Mouse (Mus musculus) heart, postnatal 4 days (tissue): Measurements from ENCODE around the gene Nploc4. TPM values are rescaled to one million over a fixed set of nuclear protein-coding genes. Genes with fewer than 3 reads are reported as not detected.

Experiments used
- DNase-seq: peaks from one replicate; pipeline ENCODE4 v3.0.0; 2021
- total RNA-seq, 2 experiments: library from RNA; stranded (reverse); gene quantifications; 2 replicates each; pipeline ENCODE4 v1.2.3; 2021

The Nploc4 gene
- 10 to 100 TPM; 63.3 to 63.8 TPM for total RNA-seq

DNA sequence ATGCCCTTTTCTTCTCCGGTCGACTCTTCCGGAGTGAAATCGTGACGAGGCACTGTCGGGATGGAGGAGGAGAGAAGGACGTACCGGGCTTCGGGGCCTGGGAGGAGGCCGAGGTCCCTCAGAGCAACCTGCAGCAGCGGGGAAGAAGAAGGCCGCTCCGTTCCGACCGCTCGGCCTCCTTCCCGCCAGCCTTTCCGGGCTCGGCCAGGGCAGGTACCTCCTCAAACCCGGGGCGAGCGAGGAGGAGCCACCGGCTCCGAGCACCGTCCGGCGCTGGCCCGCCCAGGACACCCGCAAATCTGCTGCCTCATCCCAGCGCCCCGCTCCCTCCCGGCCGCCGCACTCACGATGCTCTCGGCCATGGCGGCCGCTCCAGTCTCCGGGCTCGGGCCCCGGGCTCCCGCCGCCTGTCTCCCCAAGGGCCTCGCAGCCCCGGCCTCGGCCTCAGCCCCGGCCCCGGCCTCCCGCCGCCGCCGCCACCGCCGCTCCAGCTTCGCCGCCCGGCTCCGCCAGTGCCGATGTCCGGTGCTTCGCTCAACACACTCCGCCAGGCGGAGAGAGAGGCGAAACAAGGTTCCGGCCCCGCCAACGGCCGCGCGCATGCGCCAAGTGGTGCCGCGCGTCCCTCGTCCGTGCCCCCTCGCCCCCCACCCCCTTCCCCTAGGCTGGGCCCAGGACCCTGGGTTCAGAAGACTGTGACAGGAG is at the start of gene Nploc4:
Gene Nploc4 (minus strand): TSS at position 557 of the 705 bp plus-strand sequence.
- peak; percentile 95 for DNase-seq

DNA sequence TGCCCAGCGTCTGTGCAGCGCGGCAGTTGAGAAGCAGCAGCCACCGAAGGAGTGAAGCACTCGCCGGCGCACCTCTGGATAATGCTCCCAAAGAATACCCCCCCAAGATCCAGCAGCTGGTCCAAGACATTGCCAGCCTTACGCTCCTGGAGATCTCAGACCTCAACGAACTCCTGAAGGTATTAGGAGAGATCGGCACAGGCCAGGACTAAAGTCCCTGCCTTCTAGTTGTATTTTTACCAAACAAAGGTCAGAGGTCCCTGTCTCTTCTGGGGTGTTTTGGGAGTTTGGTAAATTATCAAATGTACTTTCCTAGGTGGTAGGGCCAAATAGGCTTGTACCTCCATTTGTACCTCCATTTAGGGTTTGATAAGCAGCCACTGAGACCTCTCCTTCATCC is 47.7 kb upstream of the Nploc4 start:
- no peak for DNase-seq

DNA sequence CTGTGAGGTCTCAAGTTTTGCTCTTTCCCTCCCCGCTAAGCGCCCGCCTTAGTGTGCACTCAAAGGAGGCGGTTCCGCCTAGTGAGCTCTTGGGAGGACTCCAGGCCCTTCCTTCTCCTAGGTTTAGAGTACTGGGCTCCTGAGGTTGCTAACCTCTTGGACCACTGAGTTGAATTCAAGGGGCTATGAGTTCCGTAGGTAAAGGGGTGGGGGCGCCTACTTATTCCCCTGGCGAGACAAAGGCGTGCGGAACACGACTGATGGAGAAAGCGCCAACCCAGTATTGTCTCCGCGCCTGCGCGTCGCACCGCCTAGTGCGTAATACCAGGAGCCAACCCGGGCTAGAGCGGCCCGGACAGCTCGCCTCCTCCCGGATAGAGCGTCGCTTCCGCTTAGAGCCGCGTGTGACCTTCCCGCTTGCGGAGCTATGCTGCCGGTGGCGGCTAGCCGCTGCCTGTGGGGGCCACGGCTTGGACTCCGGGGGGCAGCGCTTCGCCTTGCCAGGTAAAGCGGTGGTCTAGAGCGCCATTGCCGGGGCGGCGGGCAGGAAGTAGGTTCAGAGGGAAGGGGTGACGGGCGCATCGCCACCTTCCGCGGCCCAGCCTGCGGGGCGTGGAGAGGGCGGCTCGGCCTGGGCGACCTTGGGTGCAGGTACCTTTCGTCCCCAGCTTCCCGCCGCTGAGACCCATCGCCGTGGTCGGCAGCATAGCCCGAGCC is 46.9 kb upstream of the Nploc4 start, which contains the start of gene Mrpl12:
Gene Mrpl12 (plus strand): TSS at position 349 of the 717 bp plus-strand sequence.
- peak; percentile 88 for DNase-seq

GRCm38 (mm10) chr11:120483448-120483934 is 46.0 kb upstream of the Nploc4 start:
- no peak for DNase-seq

DNA sequence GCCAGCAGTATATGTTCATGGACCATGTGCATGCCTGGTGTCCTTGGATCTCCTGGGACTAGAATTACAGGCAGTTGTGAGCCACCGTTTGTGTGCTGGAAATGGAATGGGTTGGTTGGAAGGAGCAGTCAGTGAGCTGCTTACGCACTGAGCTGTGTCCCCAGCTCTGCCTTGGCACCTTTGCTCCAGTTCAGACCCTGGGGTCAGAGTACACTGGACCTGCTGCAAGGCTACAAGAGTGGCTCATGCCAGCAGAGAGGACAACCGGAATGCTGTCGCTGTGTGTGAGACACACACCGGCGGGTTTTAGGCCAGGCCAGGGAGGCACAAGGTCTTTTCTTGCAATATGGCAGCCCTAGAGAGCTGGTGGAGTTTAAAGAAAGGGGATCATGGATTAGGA is 34.5 kb upstream of the Nploc4 start:
- no peak for DNase-seq

GRCm38 (mm10) chr11:120467736-120468092 is 30.2 kb upstream of the Nploc4 start:
- no peak for DNase-seq

GRCm38 (mm10) chr11:120467051-120467735 is 29.7 kb upstream of the Nploc4 start, which contains the start of gene Arl16:
Arl16 (minus strand) TSS chr11:120467607.
- DNase-seq, result peak; percentile 96

GRCm38 (mm10) chr11:120465521-120465920 is 28.0 kb upstream of the Nploc4 start:
- DNase-seq, result no peak

DNA sequence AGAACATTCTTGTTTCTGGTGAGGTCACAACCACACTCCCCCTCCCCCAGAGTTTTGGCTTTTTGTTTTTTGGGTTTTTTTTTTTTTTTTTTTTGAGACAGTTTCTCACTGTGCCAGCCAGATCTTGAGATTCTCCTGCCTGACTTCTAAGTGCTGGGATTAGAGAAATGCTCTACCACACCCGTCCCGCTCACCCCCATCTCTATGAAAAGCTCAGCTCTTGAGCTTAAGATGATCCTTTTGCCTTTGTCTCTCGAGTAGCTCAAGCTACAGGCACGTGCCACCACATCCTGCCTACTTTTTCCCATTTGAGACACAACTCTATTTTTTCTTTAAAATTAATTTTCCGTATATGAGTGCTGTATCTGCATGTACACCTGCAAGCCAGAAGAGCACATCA is 26.9 kb upstream of the Nploc4 start:
- DNase-seq, result no peak

GRCm38 (mm10) chr11:120463536-120463935 is 26.0 kb upstream of the Nploc4 start:
- DNase-seq, result no peak

DNA sequence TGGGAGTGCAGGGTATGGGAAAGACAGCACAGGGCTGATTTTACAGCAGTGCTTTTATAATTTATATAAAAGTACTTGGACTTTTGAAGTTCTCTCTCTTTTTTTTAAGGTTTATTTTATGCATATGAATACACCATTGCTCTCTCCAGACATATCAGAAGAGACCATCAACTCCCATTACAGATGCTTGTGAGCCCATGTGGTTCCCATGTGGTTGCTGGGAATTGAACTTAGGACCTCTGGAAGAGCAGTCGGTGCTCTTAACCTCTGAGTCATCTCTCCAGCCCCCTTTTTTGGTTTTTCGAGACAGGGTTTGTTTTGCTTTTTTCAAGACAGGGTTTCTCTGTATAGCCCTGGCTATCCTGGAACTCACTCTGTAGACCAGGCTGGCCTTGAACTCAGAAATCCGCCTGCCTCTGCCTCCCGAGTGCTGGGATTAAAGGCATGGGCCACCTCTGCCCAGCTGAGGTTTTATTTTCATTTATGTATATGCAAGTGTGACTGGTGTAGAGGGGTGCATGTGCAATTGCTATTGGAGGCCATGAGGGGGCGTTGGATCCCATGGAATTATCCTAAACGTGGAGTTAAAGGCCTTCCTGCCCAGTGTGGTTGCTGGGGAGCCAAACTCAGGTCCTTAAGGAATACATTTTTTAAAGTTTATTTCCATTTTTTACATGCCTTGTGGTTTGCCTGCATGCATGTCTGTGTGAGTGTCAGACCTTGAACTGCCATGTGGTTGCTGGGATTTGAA is 21.5 kb upstream of the Nploc4 start:
- DNase-seq, result no peak

DNA sequence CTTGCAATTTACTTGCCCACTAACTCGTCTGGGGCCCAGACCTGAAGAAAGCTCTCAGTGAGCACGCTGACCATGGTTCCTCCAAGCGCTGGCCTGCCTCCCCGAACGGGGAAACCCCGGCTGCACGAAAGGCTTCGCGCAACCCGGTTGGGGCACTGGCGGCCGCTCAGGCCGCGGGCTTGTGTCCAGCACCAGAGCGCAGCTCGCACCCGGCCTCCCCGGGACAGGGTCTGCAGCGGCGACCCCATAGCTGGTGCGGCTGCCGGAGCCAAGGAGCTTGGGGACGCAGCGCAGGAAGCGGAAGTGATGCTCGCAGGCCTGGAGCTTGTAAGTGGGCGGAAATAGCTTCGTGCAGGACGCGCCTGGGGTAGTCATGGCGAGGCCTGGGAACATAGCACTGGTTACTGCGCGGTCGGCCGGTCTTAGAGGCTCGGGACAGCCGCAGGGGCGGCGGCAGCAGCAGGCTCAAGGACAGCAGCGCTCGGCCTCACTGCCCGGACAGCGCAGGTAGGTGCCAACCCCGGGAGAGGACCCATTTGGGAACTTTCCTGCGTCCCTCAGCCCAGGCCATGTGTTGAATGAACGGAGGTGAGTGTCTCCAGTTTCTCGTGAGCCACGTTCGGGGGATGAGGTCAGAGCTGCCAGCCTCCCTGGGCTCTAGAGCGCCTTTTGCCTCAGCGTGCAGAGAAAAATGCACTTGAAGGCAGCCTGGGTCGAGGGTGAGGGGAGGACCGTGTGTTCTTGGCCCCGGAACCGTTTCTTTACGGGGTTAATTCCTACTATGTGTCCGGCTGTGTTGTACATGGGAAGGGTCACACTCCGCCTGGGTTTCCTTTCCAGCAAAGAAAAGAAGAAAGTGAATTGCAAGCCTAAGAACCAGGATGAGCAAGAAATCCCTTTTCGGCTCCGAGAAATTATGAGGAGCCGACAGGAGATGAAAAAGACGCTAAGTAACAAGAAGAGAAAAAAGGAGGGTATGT is 20.6 kb upstream of the Nploc4 start, which contains the start of the genes Oxld1 and Ccdc137:
Gene Oxld1 (minus strand): TSS at position 297 of the 980 bp plus-strand sequence.
Gene Ccdc137 (plus strand): TSS at position 344 of the 980 bp plus-strand sequence.
- peak; percentile 80 for DNase-seq

DNA sequence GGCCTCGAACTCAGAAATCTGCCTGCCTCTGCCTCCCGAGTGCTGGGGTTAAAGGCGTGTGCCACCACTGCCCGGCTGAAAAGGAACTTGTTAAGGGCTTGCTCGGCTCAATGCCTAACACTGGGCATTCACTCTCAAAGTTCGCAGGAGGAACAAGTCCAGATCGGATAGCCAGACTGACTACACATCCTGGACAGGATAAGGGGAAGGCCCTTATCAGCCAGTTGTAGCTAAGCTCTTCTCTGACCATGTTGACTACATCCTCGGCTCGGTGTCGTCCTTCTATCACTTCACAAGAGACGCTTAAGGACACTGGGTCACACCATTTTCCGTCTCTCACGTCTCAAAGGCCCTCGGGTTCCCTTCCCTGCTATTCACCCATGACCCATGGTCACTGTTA is 19.9 kb upstream of the Nploc4 start:
- DNase-seq, result no peak

DNA sequence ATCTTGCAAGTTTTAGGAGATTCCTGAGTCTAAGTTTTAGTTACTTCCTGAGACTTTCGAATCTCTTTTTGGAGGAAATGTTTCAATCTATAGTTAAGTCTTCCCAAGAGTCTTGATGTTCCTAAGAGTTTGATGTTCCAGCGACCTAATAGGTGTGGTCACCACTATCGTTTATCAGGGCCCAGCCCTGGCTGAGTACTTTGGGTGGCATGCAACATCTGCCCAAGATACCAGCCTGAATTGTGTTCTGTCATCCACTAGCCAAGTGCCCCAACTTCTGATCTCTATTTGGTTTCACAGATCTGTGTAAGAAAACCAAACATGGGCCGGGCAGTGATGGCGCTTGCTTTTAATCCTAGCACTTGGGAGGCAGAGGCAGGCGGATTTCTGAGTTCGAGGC is 17.9 kb upstream of the Nploc4 start:
- DNase-seq, result no peak

- DNase-seq, result no peak
These were observed 17.5 kb upstream of the Nploc4 start for GRCm38 (mm10) chr11:120454965-120455364.

DNA sequence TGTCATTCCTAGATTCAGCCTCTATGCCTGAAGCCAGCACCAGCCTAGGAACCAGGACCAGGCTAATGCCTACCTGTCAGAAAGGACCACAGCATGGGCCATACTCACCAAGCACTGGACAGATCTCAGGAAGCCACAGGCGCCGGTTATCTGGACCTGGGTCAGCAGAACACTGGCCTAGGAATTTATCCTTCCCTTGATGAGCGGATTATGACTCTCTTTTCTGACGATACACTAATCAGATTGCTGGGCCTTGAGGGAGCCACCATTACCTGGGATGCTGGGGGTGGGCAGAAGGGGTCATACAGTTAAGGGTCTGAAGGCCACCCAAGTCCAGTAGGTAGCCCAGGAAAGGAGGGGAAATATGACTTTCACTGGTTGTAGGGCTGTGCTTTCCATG is 15.8 kb upstream of the Nploc4 start, which contains the start of gene Pde6g:
Gene Pde6g (minus strand): TSS at position 195 of the 400 bp plus-strand sequence.
- no peak for DNase-seq

- no peak for DNase-seq
These were observed 14.7 kb upstream of the Nploc4 start for GRCm38 (mm10) chr11:120452246-120452645.

DNA sequence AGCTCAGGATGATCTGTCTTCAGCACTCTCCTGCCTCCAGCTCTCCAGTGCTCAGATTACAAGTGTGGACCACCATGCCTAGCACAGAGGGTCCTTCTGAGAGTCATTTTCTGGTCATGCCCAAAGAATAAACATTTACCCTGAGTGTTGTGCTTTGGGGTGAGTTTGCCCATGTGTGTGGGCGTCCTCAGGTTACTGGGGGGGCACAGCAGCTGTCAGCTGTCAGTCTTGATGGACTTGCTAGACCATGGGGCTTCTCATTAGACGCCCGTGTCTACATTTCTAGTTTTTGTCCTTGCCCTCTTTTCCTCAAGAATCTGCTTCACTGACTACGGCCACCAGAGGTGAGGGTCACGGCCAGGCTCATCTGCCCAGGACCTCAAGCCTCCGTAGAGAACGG is 9.7 kb upstream of the Nploc4 start:
- DNase-seq, result no peak

DNA sequence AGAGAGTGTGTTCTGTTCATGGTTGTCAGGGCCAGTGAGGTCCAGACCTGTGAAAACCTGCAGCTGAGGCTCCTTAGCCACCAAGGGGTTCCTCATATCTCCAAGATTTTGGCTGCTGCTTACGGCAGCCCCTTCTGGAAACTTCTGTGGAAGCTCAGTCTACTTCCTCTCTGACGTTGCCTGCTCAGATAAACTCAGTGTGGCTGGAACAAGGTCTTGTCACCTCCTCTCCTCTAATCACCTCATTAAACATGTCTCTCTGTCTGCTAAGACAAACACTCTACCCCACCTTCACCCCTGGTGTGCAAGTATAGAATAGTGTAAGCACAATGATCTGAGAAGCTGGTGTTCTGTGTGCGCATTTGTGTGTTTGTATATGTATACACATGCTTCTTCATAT is 8.0 kb upstream of the Nploc4 start:
- no peak for DNase-seq

- DNase-seq, result no peak
These were observed 6.6 kb upstream of the Nploc4 start for GRCm38 (mm10) chr11:120444106-120444505.

- DNase-seq, result no peak
These were observed 5.3 kb upstream of the Nploc4 start for GRCm38 (mm10) chr11:120442765-120443280.
